Comparison of ENCODE assay signal across 8 mouse cellular contexts in the genomic region with DNA sequence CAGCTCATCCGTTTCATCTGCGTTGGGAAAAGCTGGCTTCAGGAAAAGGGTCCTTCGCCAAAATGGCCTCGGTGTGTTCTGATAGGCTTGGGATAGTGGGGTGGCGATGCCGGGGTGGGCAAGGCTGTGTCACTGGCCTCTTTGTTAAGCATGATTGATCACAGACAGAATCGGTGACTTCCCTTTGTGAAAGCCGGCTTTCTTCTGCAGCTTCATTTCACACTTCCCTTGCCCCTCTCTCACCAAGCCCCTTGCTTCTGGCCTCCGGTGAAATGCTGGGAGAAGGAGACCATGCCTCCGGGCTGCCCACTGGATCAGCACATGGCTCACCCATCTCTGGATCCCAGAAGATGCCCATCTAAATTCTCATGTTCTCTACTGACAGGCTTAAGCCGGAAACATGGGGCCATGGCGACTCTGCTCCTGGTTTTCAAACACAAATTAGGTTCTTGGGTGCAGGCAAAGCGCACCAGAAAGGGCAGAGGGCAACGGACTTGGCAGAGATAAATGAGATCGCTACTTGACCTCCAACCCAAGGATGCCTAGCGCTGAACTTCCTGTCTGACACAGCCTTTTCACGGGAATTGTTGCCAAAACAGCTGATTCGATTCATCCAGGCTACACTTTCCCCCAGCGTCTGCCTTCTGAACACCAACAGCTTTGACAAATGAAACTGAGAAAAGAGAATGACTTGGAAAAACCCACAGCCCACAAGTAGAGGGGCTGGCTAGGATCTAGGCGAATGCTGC.
A peak's percentile ranks its signal among the peaks of the same experiment; 100 is the strongest.
DNase-seq lines count a peak whose midpoint lies in the region; ATAC-seq and TF ChIP-seq lines count a peak whose summit lies in the region.

No protein-coding gene starts in this region.

- no peak for TF ChIP-seq CTCF in intestine, postnatal 0 days (IDR thresholded peaks at IDR 0.05; ENCODE audit: low read depth)
- no peak for TF ChIP-seq CTCF in lung, adult 2 months (IDR thresholded peaks at IDR 0.05; ENCODE audit: insufficient read depth, low read length)

- no peak for DNase-seq in intestine, embryonic 14.5 days (ENCODE audit: low spot score)
- peak; percentile 5 for DNase-seq in lung, adult 2 months
- peak; percentile 70 for DNase-seq in retina, embryonic 14.5 days (ENCODE audit: low spot score)
- no peak for DNase-seq in gastrocnemius, postnatal 25 days
- no peak for DNase-seq in cerebellum, adult 8-10 months

- H3K9ac ChIP-seq in intestine, embryonic 14.5 days (ENCODE audit: low read length): no peak overlapping the region
- H3K9ac ChIP-seq in intestine, postnatal 0 days (ENCODE audit: low read depth, low read length): no peak overlapping the region
- H3K9ac ChIP-seq in hindbrain, embryonic 12.5 days: no peak overlapping the region; the same call in 1 of the 2 replicates

- peak overlapping the region; percentile 25; the same call in 1 of the 2 replicates for H3K4me2 ChIP-seq in intestine, embryonic 14.5 days (ENCODE audit: low read length)
- H3K4me2 ChIP-seq in intestine, postnatal 0 days (replicated peaks; ENCODE audit: low read depth): no peak overlapping the region
- peak overlapping the region; percentile 43 for H3K4me2 ChIP-seq in hindbrain, embryonic 12.5 days (replicated peaks)

- no peak for TF ChIP-seq POLR2A in lung, adult 2 months (IDR thresholded peaks at IDR 0.05; ENCODE audit: borderline replicate concordance, extremely low read depth, low read depth, low read length)

- 26% methylated on average over 20 of the region's 20 CpGs for WGBS in intestine, embryonic 14.5 days
- WGBS in intestine, postnatal 0 days: 49% methylated on average over 20 of the region's 20 CpGs
- WGBS in hindbrain, embryonic 12.5 days: 12% methylated on average over 20 of the region's 20 CpGs
- WGBS in lung, adult 2 months: 27% methylated on average over 20 of the region's 20 CpGs

- no peak overlapping the region for H3K27ac ChIP-seq in intestine, embryonic 14.5 days (ENCODE audit: low read depth)
- no peak overlapping the region for H3K27ac ChIP-seq in intestine, postnatal 0 days (ENCODE audit: low read depth, low read length)
- H3K27ac ChIP-seq in hindbrain, embryonic 12.5 days: peak overlapping the region; percentile 85

- no peaks in the 10 kb centered on the region for H3K36me3 ChIP-seq in intestine, embryonic 14.5 days (ENCODE audit: control insufficient read depth, insufficient read depth, low read length)
- no peaks in the 10 kb centered on the region for H3K36me3 ChIP-seq in intestine, postnatal 0 days (ENCODE audit: control insufficient read depth, insufficient read depth)
- H3K36me3 ChIP-seq in hindbrain, embryonic 12.5 days: no peaks in the 10 kb centered on the region

- no peaks in the 10 kb centered on the region for H3K27me3 ChIP-seq in intestine, embryonic 14.5 days (replicated peaks; ENCODE audit: control insufficient read depth, insufficient read depth, low read length)
- no peaks in the 10 kb centered on the region for H3K27me3 ChIP-seq in intestine, postnatal 0 days (replicated peaks; ENCODE audit: control insufficient read depth, insufficient read depth, low read length)
- H3K27me3 ChIP-seq in hindbrain, embryonic 12.5 days: no peaks in the 10 kb centered on the region

- H3K4me3 ChIP-seq in intestine, embryonic 14.5 days (ENCODE audit: low read depth, low read length): no peak overlapping the region
- H3K4me3 ChIP-seq in intestine, postnatal 0 days (ENCODE audit: low read depth, low read length): no peak overlapping the region
- H3K4me3 ChIP-seq in hindbrain, embryonic 12.5 days: peak overlapping the region; percentile 6; the same call in 1 of the 2 replicates
- H3K4me3 ChIP-seq in lung, adult 2 months (replicated peaks; ENCODE audit: extremely low read depth, low read depth, low read length): no peak overlapping the region

- no peaks in the 10 kb centered on the region for H3K9me3 ChIP-seq in intestine, embryonic 14.5 days (ENCODE audit: control insufficient read depth, low read length)
- no peaks in the 10 kb centered on the region for H3K9me3 ChIP-seq in intestine, postnatal 0 days (ENCODE audit: control insufficient read depth)
- no peaks in the 10 kb centered on the region for H3K9me3 ChIP-seq in hindbrain, embryonic 12.5 days (replicated peaks)

- 0 out of 2 replicates have a peak, but pooled peaks cover 6% of the 10 kb centered on the region for H3K4me1 ChIP-seq in intestine, embryonic 14.5 days (replicated peaks; ENCODE audit: control insufficient read depth, insufficient read depth, low read length)
- H3K4me1 ChIP-seq in intestine, postnatal 0 days (replicated peaks; ENCODE audit: control insufficient read depth, insufficient read depth, low read length): no peaks in the 10 kb centered on the region
- H3K4me1 ChIP-seq in hindbrain, embryonic 12.5 days: peaks cover 30% of the 10 kb centered on the region
- no peaks in the 10 kb centered on the region for H3K4me1 ChIP-seq in lung, adult 2 months (ENCODE audit: control insufficient read depth, insufficient read depth, low read length)

- ATAC-seq in intestine, embryonic 14.5 days (replicated peaks; ENCODE audit: low FRiP score, low TSS enrichment, low read depth): no peak
- ATAC-seq in intestine, postnatal 0 days: no peak
- ATAC-seq in hindbrain, embryonic 12.5 days (ENCODE audit: low FRiP score): peak; percentile 81
- ATAC-seq in activated CD4-positive, CD25-positive, alpha-beta regulatory T cell, adult 4 months: no peak

Comparison
In these comparisons a context has a peak if more than half of its experiments do, and no peak if none do; other contexts are left out.
1. DNase-seq: peak in lung, adult 2 months (single experiment) and retina, embryonic 14.5 days (single experiment); none in intestine, embryonic 14.5 days (single experiment), gastrocnemius, postnatal 25 days (single experiment) and cerebellum, adult 8-10 months (single experiment).